ENCODE assay signal across 7 mouse cellular contexts in genomic region chr8:70647343-70648163, GRCm38 (mm10). TPM values are rescaled to one million over a fixed set of nuclear protein-coding genes. Genes with fewer than 3 reads are reported as not detected.
DNase-seq lines count a peak whose midpoint lies in the region; ATAC-seq and TF ChIP-seq lines count a peak whose summit lies in the region.

No protein-coding gene starts in this region.

- no peak for TF ChIP-seq POLR2A in bone marrow macrophage, adult 2 months (IDR thresholded peaks at IDR 0.05; ENCODE audit: borderline replicate concordance, low read depth, low read length)

- no peak overlapping the region for H3K9ac ChIP-seq in intestine, embryonic 15.5 days
- 0 out of 2 replicates have a peak overlapping the region, but pooled peaks have one; percentile 11 for H3K9ac ChIP-seq in liver, embryonic 15.5 days

- peak; percentile 99 for DNase-seq in ES-CJ7 (ENCODE audit: low read depth, low spot score)
- no peak for DNase-seq in thymus, postnatal 0 days (ENCODE audit: low spot score)
- DNase-seq in left cerebral cortex, adult 8-10 months (ENCODE audit: low spot score in 2 of 2), result no peak
- DNase-seq in right cerebral cortex, adult 18-20 months, result no peak

- 43% methylated on average over 8 of the region's 8 CpGs for WGBS in intestine, embryonic 15.5 days
- WGBS in liver, embryonic 15.5 days (ENCODE audit: insufficient replicate concordance), result 65% methylated on average over 8 of the region's 8 CpGs

- no peaks in the 10 kb centered on the region for H3K27me3 ChIP-seq in intestine, embryonic 15.5 days (replicated peaks)
- H3K27me3 ChIP-seq in liver, embryonic 15.5 days, result no peaks in the 10 kb centered on the region

- peak overlapping the region; percentile 97 for H3K27ac ChIP-seq in bone marrow macrophage, adult 2 months (ENCODE audit: insufficient read depth, low read depth, low read length)
- H3K27ac ChIP-seq in intestine, embryonic 15.5 days, result peak overlapping the region; percentile 39; the same call in 1 of the 2 replicates
- peak overlapping the region; percentile 64 for H3K27ac ChIP-seq in liver, embryonic 15.5 days (replicated peaks)

- H3K4me1 ChIP-seq in bone marrow macrophage, adult 2 months (ENCODE audit: control insufficient read depth, insufficient read depth, low read length), result peaks cover 66% of the 10 kb centered on the region
- H3K4me1 ChIP-seq in intestine, embryonic 15.5 days (replicated peaks), result peaks cover 44% of the 10 kb centered on the region
- H3K4me1 ChIP-seq in liver, embryonic 15.5 days (replicated peaks), result peaks cover 45% of the 10 kb centered on the region

- H3K4me2 ChIP-seq in intestine, embryonic 15.5 days (replicated peaks), result no peak overlapping the region
- no peak overlapping the region for H3K4me2 ChIP-seq in liver, embryonic 15.5 days

- no peak overlapping the region for H3K4me3 ChIP-seq in bone marrow macrophage, adult 2 months (ENCODE audit: insufficient read depth, low read length)
- no peak overlapping the region for H3K4me3 ChIP-seq in intestine, embryonic 15.5 days (replicated peaks)
- H3K4me3 ChIP-seq in liver, embryonic 15.5 days (replicated peaks), result no peak overlapping the region

- no peak for ATAC-seq in intestine, embryonic 15.5 days
- ATAC-seq in liver, embryonic 15.5 days (ENCODE audit: insufficient read depth), result no peak

- H3K9me3 ChIP-seq in intestine, embryonic 15.5 days, result no peaks in the 10 kb centered on the region
- H3K9me3 ChIP-seq in liver, embryonic 15.5 days (replicated peaks), result no peaks in the 10 kb centered on the region

- 0 out of 2 replicates have a peak, but pooled peaks have one; percentile 10 for TF ChIP-seq CTCF in bone marrow macrophage, adult 2 months (IDR thresholded peaks at IDR 0.05; ENCODE audit: low read depth, low read length)

- H3K36me3 ChIP-seq in intestine, embryonic 15.5 days, result 0 out of 2 replicates have a peak, but pooled peaks cover 11% of the 10 kb centered on the region
- H3K36me3 ChIP-seq in liver, embryonic 15.5 days (replicated peaks), result peaks cover 33% of the 10 kb centered on the region

RNA-seq across cellular contexts. Expression of gene Pgpep1, which starts 12.6 kb away (rescaled TPM):
- polyA plus RNA-seq in bone marrow macrophage, adult 2 months (2012; ENCODE audit: insufficient read depth, insufficient read length, missing spikeins), result 33.0 and 35.2 TPM in 2 replicates
- 58.0 and 74.2 TPM in 2 replicates for polyA plus RNA-seq in intestine, embryonic 15.5 days (2015; fragmentation: Nextera tagmentation; extraction: Ambion mirVana)
- 21.7 and 22.3 TPM in 2 replicates for polyA plus RNA-seq in liver, embryonic 15.5 days (2015; fragmentation: Nextera tagmentation; extraction: Ambion mirVana)
- 33.2 and 43.0 TPM in 2 replicates for polyA plus RNA-seq in thymus, postnatal 0 days (2015; fragmentation: Nextera tagmentation; extraction: Ambion mirVana)
- total RNA-seq in left cerebral cortex, adult 8-10 months (2022), result 10 to 100 TPM; 11.2 to 17.0 (median 13.4) TPM

RNA-seq across cellular contexts. Expression of gene Gdf15, which starts 15.3 kb away (rescaled TPM):
- 3.3 and 4.9 TPM in 2 replicates for polyA plus RNA-seq in bone marrow macrophage, adult 2 months (2012; ENCODE audit: insufficient read depth, insufficient read length, missing spikeins)
- polyA plus RNA-seq in intestine, embryonic 15.5 days (2015; fragmentation: Nextera tagmentation; extraction: Ambion mirVana), result 2.3 and 2.9 TPM in 2 replicates
- polyA plus RNA-seq in liver, embryonic 15.5 days (2015; fragmentation: Nextera tagmentation; extraction: Ambion mirVana), result 3.4 and 4.3 TPM in 2 replicates
- 1.2 and 1.4 TPM in 2 replicates for polyA plus RNA-seq in thymus, postnatal 0 days (2015; fragmentation: Nextera tagmentation; extraction: Ambion mirVana)
- total RNA-seq in left cerebral cortex, adult 8-10 months (2022), result not detected

RNA-seq across cellular contexts. Expression of gene Lsm4, which starts 25.5 kb away (rescaled TPM):
- 62.3 and 65.9 TPM in 2 replicates for polyA plus RNA-seq in bone marrow macrophage, adult 2 months (2012; ENCODE audit: insufficient read depth, insufficient read length, missing spikeins)
- polyA plus RNA-seq in intestine, embryonic 15.5 days (2015; fragmentation: Nextera tagmentation; extraction: Ambion mirVana), result 286 and 323 TPM in 2 replicates
- 148 and 155 TPM in 2 replicates for polyA plus RNA-seq in liver, embryonic 15.5 days (2015; fragmentation: Nextera tagmentation; extraction: Ambion mirVana)
- polyA plus RNA-seq in thymus, postnatal 0 days (2015; fragmentation: Nextera tagmentation; extraction: Ambion mirVana), result 333 and 377 TPM in 2 replicates
- 10 to 100 TPM; 61.5 to 65.0 (median 63.0) TPM for total RNA-seq in left cerebral cortex, adult 8-10 months (2022)

RNA-seq across cellular contexts. Expression of gene Lrrc25, which starts 31.6 kb away (rescaled TPM):
- polyA plus RNA-seq in bone marrow macrophage, adult 2 months (2012; ENCODE audit: insufficient read depth, insufficient read length, missing spikeins), result 185 and 197 TPM in 2 replicates
- 2.4 and 2.5 TPM in 2 replicates for polyA plus RNA-seq in intestine, embryonic 15.5 days (2015; fragmentation: Nextera tagmentation; extraction: Ambion mirVana)
- polyA plus RNA-seq in liver, embryonic 15.5 days (2015; fragmentation: Nextera tagmentation; extraction: Ambion mirVana), result 7.2 and 7.4 TPM in 2 replicates
- 4.7 and 5.8 TPM in 2 replicates for polyA plus RNA-seq in thymus, postnatal 0 days (2015; fragmentation: Nextera tagmentation; extraction: Ambion mirVana)
- 1 to 10 TPM in 1 of 4 experiments, under 1 TPM in 3; 0.55 to 1.3 (median 0.87) TPM for total RNA-seq in left cerebral cortex, adult 8-10 months (2022)

RNA-seq across cellular contexts. Expression of gene Ssbp4, which starts 38.9 kb away (rescaled TPM):
- 106 and 123 TPM in 2 replicates for polyA plus RNA-seq in bone marrow macrophage, adult 2 months (2012; ENCODE audit: insufficient read depth, insufficient read length, missing spikeins)
- polyA plus RNA-seq in intestine, embryonic 15.5 days (2015; fragmentation: Nextera tagmentation; extraction: Ambion mirVana), result 86.9 and 91.7 TPM in 2 replicates
- polyA plus RNA-seq in liver, embryonic 15.5 days (2015; fragmentation: Nextera tagmentation; extraction: Ambion mirVana), result 37.8 and 47.7 TPM in 2 replicates
- polyA plus RNA-seq in thymus, postnatal 0 days (2015; fragmentation: Nextera tagmentation; extraction: Ambion mirVana), result 135 and 142 TPM in 2 replicates
- total RNA-seq in left cerebral cortex, adult 8-10 months (2022), result 100 to 1,000 TPM; 211 to 248 (median 234) TPM

Comparison
In these comparisons a context has a peak if more than half of its experiments do, and no peak if none do; other contexts are left out.
1. H3K27ac ChIP-seq: peak in every context shown above with its lines; median percentile 97 in bone marrow macrophage, adult 2 months; 64 in liver, embryonic 15.5 days; 39 in intestine, embryonic 15.5 days.